ENCODE assay signal across 30 mouse cellular contexts in the genomic region with DNA sequence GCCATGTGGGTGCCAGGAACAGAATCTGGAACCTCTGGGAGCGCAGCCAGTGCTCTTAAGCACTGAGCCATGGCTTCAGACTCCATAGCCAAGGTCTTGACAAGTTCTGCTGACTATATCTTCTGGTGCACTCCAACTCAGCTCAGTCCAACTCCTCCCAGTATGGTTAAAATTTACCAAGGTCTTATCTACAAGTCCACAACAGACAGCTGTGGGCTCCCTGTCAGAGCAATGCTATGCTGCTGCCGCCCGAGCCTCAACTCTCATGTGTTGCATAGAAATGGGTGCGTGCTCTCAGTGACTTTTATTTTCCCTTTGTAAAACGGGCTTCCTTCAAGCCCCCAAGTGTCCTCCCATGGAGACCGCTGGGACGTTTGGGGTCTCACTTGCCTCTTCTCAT.
A peak's percentile ranks its signal among the peaks of the same experiment; 100 is the strongest.
DNase-seq lines count a peak whose midpoint lies in the region; ATAC-seq and TF ChIP-seq lines count a peak whose summit lies in the region.
"Had no signal": no experiment of that assay in that cellular context is flagged by ENCODE, and none has a peak within 500 bp of the region (broad histone marks: within the 10 kb centered on the region; RNA-seq: fewer than 3 reads in every experiment).

No protein-coding gene starts in this region.

- H3K4me1 ChIP-seq in liver, adult 2 months (ENCODE audit: control insufficient read depth, insufficient read depth, low read length): peaks cover 7% of the 10 kb centered on the region; the same call in 1 of the 2 replicates
- peaks cover 4% of the 10 kb centered on the region; the same call in 1 of the 2 replicates for H3K4me1 ChIP-seq in liver, embryonic 15.5 days (replicated peaks)

- peak overlapping the region; percentile 45 for H3K4me3 ChIP-seq in liver, adult 2 months (ENCODE audit: insufficient read depth, low read depth, low read length)
- H3K4me3 ChIP-seq in liver, embryonic 15.5 days (replicated peaks): peak overlapping the region; percentile 17; the same call in 1 of the 2 replicates
- H3K4me3 ChIP-seq: erythroblast, embryonic 14.5 days; forebrain, embryonic 12.5 days; heart, embryonic 13.5 days; hindbrain, embryonic 15.5 days; limb, embryonic 13.5 days; neural tube, embryonic 12.5 days had no signal

- peak overlapping the region; percentile 89 for H3K27ac ChIP-seq in liver, adult 2 months (replicated peaks; ENCODE audit: insufficient read depth, low read depth, low read length)
- no peak overlapping the region for H3K27ac ChIP-seq in liver, embryonic 15.5 days (replicated peaks)
- H3K27ac ChIP-seq: forebrain, embryonic 12.5 days; heart, embryonic 13.5 days; hindbrain, embryonic 15.5 days; kidney, postnatal 0 days; limb, embryonic 13.5 days; neural tube, embryonic 12.5 days had no signal

- no peaks in the 10 kb centered on the region for H3K27me3 ChIP-seq in liver, adult 2 months (ENCODE audit: control insufficient read depth, insufficient read depth, low read length)
- H3K27me3 ChIP-seq in liver, embryonic 15.5 days: no peaks in the 10 kb centered on the region
- H3K27me3 ChIP-seq: hindbrain, embryonic 15.5 days; neural tube, embryonic 12.5 days; Patski had no signal

- peak overlapping the region; percentile 50 for H3K9ac ChIP-seq in liver, adult 2 months (ENCODE audit: low read depth, low read length)
- H3K9ac ChIP-seq in liver, embryonic 15.5 days: no peak overlapping the region
- H3K9ac ChIP-seq: forebrain, embryonic 12.5 days; forebrain, postnatal 0 days; heart, embryonic 13.5 days; hindbrain, embryonic 15.5 days; limb, embryonic 13.5 days; lung, embryonic 14.5 days; neural tube, embryonic 12.5 days had no signal

- no peak for ATAC-seq in liver, embryonic 15.5 days (ENCODE audit: insufficient read depth)
- ATAC-seq: forebrain, postnatal 0 days; inflammation-experienced regulatory T-cells, adult 6 months; midbrain, embryonic 16.5 days; Patski had no signal

- TF ChIP-seq CTCF in liver, adult 2 months (IDR thresholded peaks at IDR 0.05; ENCODE audit: low read depth, low read length): no peak

- peak overlapping the region; percentile 45 for H3K4me2 ChIP-seq in liver, embryonic 15.5 days
- H3K4me2 ChIP-seq: forebrain, embryonic 12.5 days; heart, embryonic 13.5 days; hindbrain, embryonic 15.5 days; limb, embryonic 13.5 days; lung, embryonic 14.5 days; midbrain, embryonic 11.5 days; neural tube, embryonic 12.5 days had no signal

- H3K36me3 ChIP-seq in liver, adult 2 months (ENCODE audit: control insufficient read depth, insufficient read depth, low read length): no peaks in the 10 kb centered on the region
- H3K36me3 ChIP-seq in liver, embryonic 15.5 days (replicated peaks): no peaks in the 10 kb centered on the region
- H3K36me3 ChIP-seq: forebrain, embryonic 12.5 days; heart, embryonic 13.5 days; hindbrain, embryonic 15.5 days; limb, embryonic 13.5 days; neural tube, embryonic 12.5 days had no signal

- H3K9me3 ChIP-seq in liver, embryonic 15.5 days (replicated peaks): no peaks in the 10 kb centered on the region
- H3K9me3 ChIP-seq: forebrain, embryonic 12.5 days; heart, embryonic 13.5 days; hindbrain, embryonic 15.5 days; limb, embryonic 13.5 days; neural tube, embryonic 12.5 days had no signal

- DNase-seq in kidney, adult 9 months: peak; percentile 21
- DNase-seq in kidney, postnatal 25 days: no peak
- peak; percentile 97 for DNase-seq in liver, adult 2 months (ENCODE audit: extremely low read depth, low read depth, low spot score)
- DNase-seq in cerebellum, postnatal 4 days (ENCODE audit: low spot score in 2 of 2): no peak
- no peak for DNase-seq in adrenal gland, postnatal 25 days
- no peak for DNase-seq in lung, postnatal 25 days (ENCODE audit: low spot score)
- DNase-seq: adrenal gland, postnatal 10 days; cerebellum, adult 11 months; cerebellum, adult 9-11 months; forebrain, postnatal 0 days; heart, postnatal 10 days; layer of hippocampus, adult 9-11 months; lung, embryonic 14.5 days; lung, postnatal 14 days; right cerebral cortex, adult 18-20 months; spleen, adult 18-20 months; thymus, adult 2 months; thymus, postnatal 36 days had no signal

- H3K79me2 ChIP-seq in liver, adult 2 months (ENCODE audit: control insufficient read depth, insufficient read depth, low read length): no peaks in the 10 kb centered on the region

- TF ChIP-seq POLR2A in liver, adult 2 months (IDR thresholded peaks at IDR 0.05; ENCODE audit: extremely low read depth, insufficient read depth, low read length): 0 out of 2 replicates have a peak, but pooled peaks have one; percentile 37

- WGBS in liver, adult 2 months: 29% methylated on average over 7 of the region's 7 CpGs
- 54% methylated on average over 7 of the region's 7 CpGs for WGBS in liver, embryonic 15.5 days (ENCODE audit: insufficient replicate concordance)

Comparison
In these comparisons a context has a peak if more than half of its experiments do, and no peak if none do; other contexts are left out.
1. DNase-seq: peak in kidney, adult 9 months (single experiment) and liver, adult 2 months (single experiment); none in kidney, postnatal 25 days (0 of 2), cerebellum, postnatal 4 days (0 of 2), adrenal gland, postnatal 25 days (single experiment) and lung, postnatal 25 days (single experiment).